Mouse (Mus musculus): ENCODE measurements at regions not wholly inside any gene's neighbourhood (a gene's known extent, or its start where the extent isn't known, plus 50 kb on each side); places are given as distances from the start of the nearest gene placed in this dataset.

DNA sequence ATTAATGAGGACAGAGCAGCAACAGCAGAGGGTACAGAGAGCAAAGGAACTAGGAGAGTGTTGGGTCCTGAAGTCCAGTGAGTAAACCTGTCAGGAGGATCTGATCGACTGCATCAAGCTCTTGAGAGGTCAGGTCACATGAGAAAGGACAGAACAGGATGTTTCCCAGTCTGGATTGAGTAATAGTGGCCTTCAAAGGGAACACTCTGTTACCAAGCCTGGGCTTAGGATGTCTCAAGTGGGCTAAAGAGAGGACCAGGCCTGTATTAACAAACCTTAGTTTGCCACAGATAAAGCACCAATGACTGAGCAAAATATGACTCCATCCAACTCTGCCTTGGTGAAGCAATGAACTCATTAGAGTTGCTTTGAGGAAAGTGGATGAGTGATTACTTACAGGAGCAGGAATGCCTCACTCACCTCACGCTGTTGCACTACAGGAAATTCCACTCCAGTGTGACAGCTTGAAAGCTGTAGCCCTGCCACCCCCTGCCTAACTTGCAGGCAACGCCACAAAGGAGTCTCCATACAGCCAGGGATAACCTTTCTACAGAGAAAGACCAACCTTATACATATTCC lies 229.2 kb upstream of the Nmur2 start:
- no peaks in the 10 kb centered on the region for H3K36me3 ChIP-seq (replicated peaks; ENCODE audit: insufficient read depth, low read length)
- DNase-seq: no peak
- no peaks in the 10 kb centered on the region for H3K9me3 ChIP-seq (ENCODE audit: low read length)
- H3K27me3 ChIP-seq (ENCODE audit: insufficient read depth, low read length): no peaks in the 10 kb centered on the region
- H3K4me1 ChIP-seq (ENCODE audit: insufficient read depth): 0 out of 2 replicates have a peak, but pooled peaks cover 2% of the 10 kb centered on the region
- no peak overlapping the region for H3K4me3 ChIP-seq (ENCODE audit: low read depth, low read length)
- no peak overlapping the region for H3K9ac ChIP-seq (replicated peaks)
- 30% methylated on average over 3 of the region's 3 CpGs for WGBS (ENCODE audit: insufficient replicate concordance)
- no peak overlapping the region for H3K4me2 ChIP-seq (ENCODE audit: low read depth, low read length)
- no peak overlapping the region for H3K27ac ChIP-seq (ENCODE audit: low read depth)
- ATAC-seq: no peak
- no peak for TF ChIP-seq EP300 (IDR thresholded peaks at IDR 0.05; ENCODE audit: low read depth)
- no peak for TF ChIP-seq CTCF (IDR thresholded peaks at IDR 0.05; ENCODE audit: low read depth)

DNA sequence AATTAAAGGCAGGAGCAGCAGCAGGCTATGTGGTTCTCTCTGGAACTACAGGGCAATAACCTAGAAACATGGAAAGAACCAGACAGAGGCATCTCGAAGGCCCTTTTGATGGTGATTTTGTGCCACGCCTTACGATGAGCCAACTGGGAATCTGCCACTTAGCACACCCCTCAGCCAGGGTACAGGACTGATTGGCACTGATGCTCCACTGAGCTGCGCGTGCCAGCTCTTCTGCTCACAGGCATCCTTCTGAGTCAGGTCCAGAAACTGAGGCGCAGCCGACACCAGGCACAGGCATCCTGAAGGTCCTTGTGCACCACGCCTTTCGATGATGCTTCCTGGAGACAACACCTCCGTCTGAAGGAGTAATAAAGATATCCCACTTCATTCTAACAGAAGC lies 221.9 kb upstream of the Nmur2 start:
- no peak overlapping the region for H3K4me2 ChIP-seq (ENCODE audit: low read depth, low read length)
- H3K9ac ChIP-seq (replicated peaks): no peak overlapping the region
- TF ChIP-seq CTCF (IDR thresholded peaks at IDR 0.05; ENCODE audit: low read depth): no peak
- TF ChIP-seq EP300 (IDR thresholded peaks at IDR 0.05; ENCODE audit: low read depth): no peak
- no peaks in the 10 kb centered on the region for H3K9me3 ChIP-seq (ENCODE audit: low read length)
- H3K4me1 ChIP-seq (ENCODE audit: insufficient read depth): no peaks in the 10 kb centered on the region
- no peaks in the 10 kb centered on the region for H3K27me3 ChIP-seq (ENCODE audit: insufficient read depth, low read length)
- DNase-seq: no peak
- no peak overlapping the region for H3K4me3 ChIP-seq (ENCODE audit: low read depth, low read length)
- no peaks in the 10 kb centered on the region for H3K36me3 ChIP-seq (replicated peaks; ENCODE audit: insufficient read depth, low read length)
- no peak overlapping the region for H3K27ac ChIP-seq (ENCODE audit: low read depth)
- WGBS (ENCODE audit: insufficient replicate concordance): 90% methylated on average over 10 of the region's 10 CpGs
- no peak for ATAC-seq

DNA sequence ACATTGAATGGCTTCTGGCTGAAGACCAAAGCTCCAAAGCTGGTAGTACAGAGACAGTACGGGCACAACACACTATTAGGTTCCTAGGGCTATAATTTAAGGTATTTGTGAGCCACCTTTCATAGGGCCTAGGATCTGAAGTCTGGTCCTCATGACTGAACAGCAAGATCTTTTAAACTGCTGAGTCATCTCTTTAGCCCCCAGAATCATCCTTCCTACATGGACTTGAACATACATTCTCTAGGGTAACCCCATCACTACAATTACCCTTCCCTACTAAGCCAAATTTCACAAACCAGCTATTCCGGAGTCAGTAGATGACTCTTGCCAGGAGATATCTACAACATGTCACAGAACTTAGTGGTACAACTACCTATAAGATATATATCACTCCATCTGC lies 215.5 kb upstream of the Nmur2 start:
- ATAC-seq (no peak), DNase-seq (no peak)
- Histone ChIP-seq H3K4me1 (ENCODE audit: insufficient read depth) (no peaks in the 10 kb centered on the region), H3K4me3 (ENCODE audit: low read depth, low read length) (no peak overlapping the region), H3K4me2 (ENCODE audit: low read depth, low read length) (no peak overlapping the region), H3K9me3 (ENCODE audit: low read length) (no peaks in the 10 kb centered on the region), H3K9ac (replicated peaks) (no peak overlapping the region), H3K27ac (ENCODE audit: low read depth) (no peak overlapping the region), H3K36me3 (replicated peaks; ENCODE audit: insufficient read depth, low read length) (no peaks in the 10 kb centered on the region), H3K27me3 (ENCODE audit: insufficient read depth, low read length) (no peaks in the 10 kb centered on the region)
- WGBS (ENCODE audit: insufficient replicate concordance): 75% methylated on average over 2 of the region's 2 CpGs
- no peak for TF ChIP-seq EP300 (IDR thresholded peaks at IDR 0.05; ENCODE audit: low read depth)
- TF ChIP-seq CTCF (IDR thresholded peaks at IDR 0.05; ENCODE audit: low read depth): no peak

DNA sequence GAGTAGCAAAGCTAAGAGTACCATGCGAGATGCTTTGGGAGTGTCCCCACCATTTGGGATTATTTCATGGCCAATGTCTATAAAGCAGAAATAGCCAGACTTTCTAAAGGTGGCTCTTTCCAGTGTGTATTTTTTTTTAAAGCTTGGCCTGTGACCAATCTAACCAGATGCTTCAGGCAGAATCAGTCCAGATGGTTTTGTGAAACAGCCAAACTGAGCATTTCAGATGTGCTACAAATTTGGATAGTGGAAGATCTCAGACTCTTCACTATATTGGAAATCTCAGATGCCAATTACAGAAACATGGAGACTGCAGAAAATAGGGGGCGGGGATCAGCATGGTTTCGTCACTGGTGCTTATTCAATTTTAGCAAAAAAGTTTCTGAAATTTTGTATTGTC lies 213.6 kb upstream of the Nmur2 start:
- Histone ChIP-seq H3K4me2 (ENCODE audit: low read depth, low read length) (no peak overlapping the region), H3K27ac (ENCODE audit: low read depth) (no peak overlapping the region), H3K4me3 (ENCODE audit: low read depth, low read length) (no peak overlapping the region), H3K4me1 (ENCODE audit: insufficient read depth) (no peaks in the 10 kb centered on the region), H3K27me3 (ENCODE audit: insufficient read depth, low read length) (no peaks in the 10 kb centered on the region), H3K9ac (replicated peaks) (no peak overlapping the region), H3K36me3 (replicated peaks; ENCODE audit: insufficient read depth, low read length) (no peaks in the 10 kb centered on the region), H3K9me3 (ENCODE audit: low read length) (no peaks in the 10 kb centered on the region)
- 79% methylated on average over 3 of the region's 3 CpGs for WGBS (ENCODE audit: insufficient replicate concordance)
- DNase-seq (no peak), ATAC-seq (no peak)
- TF ChIP-seq EP300 (IDR thresholded peaks at IDR 0.05; ENCODE audit: low read depth) (no peak), CTCF (IDR thresholded peaks at IDR 0.05; ENCODE audit: low read depth) (no peak)

DNA sequence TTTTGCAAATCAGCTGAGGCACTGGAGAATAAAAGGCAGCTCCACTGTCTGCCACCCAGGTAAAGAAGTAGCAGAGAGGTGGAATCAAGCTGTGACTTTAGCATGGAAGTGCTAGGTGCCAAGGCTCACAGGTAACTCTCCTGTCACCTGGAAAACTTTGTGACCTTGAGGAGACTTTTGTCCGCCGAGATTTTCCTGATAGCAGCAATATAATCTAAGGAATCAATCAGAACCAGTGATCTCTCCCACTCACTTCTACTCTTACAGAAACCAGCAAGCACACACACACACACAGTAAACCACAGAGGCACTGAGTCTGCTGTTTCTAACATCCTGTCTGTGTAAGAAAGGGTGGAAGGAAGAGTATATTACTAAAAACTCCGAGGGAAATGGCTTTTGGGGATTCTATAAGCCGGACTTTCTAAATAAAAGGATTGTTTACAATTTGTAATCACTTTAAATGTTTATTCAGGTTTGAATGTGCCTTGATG lies 206.6 kb upstream of the Nmur2 start:
- Histone ChIP-seq H3K36me3 (replicated peaks; ENCODE audit: insufficient read depth, low read length) (no peaks in the 10 kb centered on the region), H3K4me2 (ENCODE audit: low read depth, low read length) (no peak overlapping the region), H3K9me3 (ENCODE audit: low read length) (no peaks in the 10 kb centered on the region), H3K9ac (replicated peaks) (no peak overlapping the region), H3K4me1 (ENCODE audit: insufficient read depth) (no peaks in the 10 kb centered on the region), H3K4me3 (ENCODE audit: low read depth, low read length) (no peak overlapping the region), H3K27ac (ENCODE audit: low read depth) (no peak overlapping the region), H3K27me3 (ENCODE audit: insufficient read depth, low read length) (no peaks in the 10 kb centered on the region)
- ATAC-seq (no peak), DNase-seq (no peak)
- TF ChIP-seq CTCF (IDR thresholded peaks at IDR 0.05; ENCODE audit: low read depth) (no peak), EP300 (IDR thresholded peaks at IDR 0.05; ENCODE audit: low read depth) (no peak)
- 21% methylated on average over 4 of the region's 4 CpGs for WGBS (ENCODE audit: insufficient replicate concordance)

DNA sequence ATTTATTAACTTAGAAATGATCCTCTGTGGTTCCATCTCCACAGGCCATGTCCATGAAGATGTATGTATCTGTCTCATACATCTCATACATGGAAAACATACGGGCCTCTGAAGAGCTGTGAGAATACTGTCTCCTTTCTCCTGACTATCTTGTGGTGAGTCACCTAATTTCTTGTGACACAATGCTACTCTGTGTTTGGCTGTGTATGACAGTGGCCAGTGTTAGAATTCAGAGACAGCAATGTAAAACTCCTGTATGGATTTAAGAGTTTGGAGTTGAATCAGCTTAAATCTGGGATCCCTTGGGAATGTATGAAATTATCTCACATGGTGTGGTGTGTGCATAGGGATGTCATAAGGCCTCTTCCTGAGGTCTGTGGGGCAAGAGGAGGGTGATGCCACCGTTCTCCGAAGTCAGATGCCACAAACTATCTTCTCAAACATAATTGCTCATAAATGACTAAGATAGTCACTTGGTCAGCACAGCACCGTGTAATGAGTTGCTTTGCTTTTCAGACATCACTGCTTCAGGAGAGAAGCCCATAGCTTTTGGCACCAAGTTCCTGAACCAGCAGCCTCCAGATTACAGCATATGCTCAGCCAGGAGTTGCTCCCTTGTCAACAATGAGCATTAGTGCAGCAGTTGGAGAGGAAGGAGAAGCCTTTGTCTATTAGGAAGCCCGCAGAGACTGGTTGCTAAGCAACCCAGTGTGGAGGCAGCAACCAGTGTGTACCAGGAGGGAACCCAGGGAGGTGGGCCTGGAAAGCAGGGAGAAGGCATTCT lies 205.9 kb upstream of the Nmur2 start:
- DNase-seq: no peak
- TF ChIP-seq CTCF (IDR thresholded peaks at IDR 0.05; ENCODE audit: low read depth) (no peak), EP300 (IDR thresholded peaks at IDR 0.05; ENCODE audit: low read depth) (no peak)
- H3K4me1 ChIP-seq (ENCODE audit: insufficient read depth): no peaks in the 10 kb centered on the region

More for the DNA sequence above, 205.9 kb upstream of the Nmur2 start:
- 51% methylated on average over 5 of the region's 5 CpGs for WGBS (ENCODE audit: insufficient replicate concordance)
- Histone ChIP-seq H3K27me3 (ENCODE audit: insufficient read depth, low read length) (no peaks in the 10 kb centered on the region), H3K9ac (replicated peaks) (no peak overlapping the region), H3K36me3 (replicated peaks; ENCODE audit: insufficient read depth, low read length) (no peaks in the 10 kb centered on the region), H3K4me3 (ENCODE audit: low read depth, low read length) (no peak overlapping the region), H3K27ac (ENCODE audit: low read depth) (no peak overlapping the region), H3K9me3 (ENCODE audit: low read length) (no peaks in the 10 kb centered on the region), H3K4me2 (ENCODE audit: low read depth, low read length) (no peak overlapping the region)
- no peak for ATAC-seq
